Comparison of ENCODE assay signal across 29 mouse cellular contexts in genomic region chr14:87497955-87498594, GRCm38 (mm10).
DNase-seq lines count a peak whose midpoint lies in the region; ATAC-seq and TF ChIP-seq lines count a peak whose summit lies in the region.
"Had no signal": no experiment of that assay in that cellular context is flagged by ENCODE, and none has a peak within 500 bp of the region (broad histone marks: within the 10 kb centered on the region; RNA-seq: fewer than 3 reads in every experiment).

No protein-coding gene starts in this region.

- peaks cover 3% of the 10 kb centered on the region for H3K4me1 ChIP-seq in thymus, adult 2 months (replicated peaks; ENCODE audit: control insufficient read depth, insufficient read depth, low read length)
- H3K4me1 ChIP-seq: embryonic facial prominence, embryonic 10.5 days; embryonic facial prominence, embryonic 13.5 days; forebrain, embryonic 12.5 days; forebrain, embryonic 15.5 days; heart, embryonic 13.5 days; hindbrain, embryonic 12.5 days; hindbrain, embryonic 15.5 days had no signal

- 84% methylated on average over 11 of the region's 11 CpGs for WGBS in thymus, adult 2 months

- no peaks in the 10 kb centered on the region for H3K27me3 ChIP-seq in thymus, adult 2 months (ENCODE audit: control insufficient read depth, insufficient read depth, low read length)
- H3K27me3 ChIP-seq: CH12.LX; embryonic facial prominence, embryonic 13.5 days; forebrain, embryonic 12.5 days; forebrain, embryonic 15.5 days; heart, embryonic 13.5 days; hindbrain, embryonic 12.5 days; hindbrain, embryonic 15.5 days; Patski had no signal

- DNase-seq in thymus, adult 2 months = no peak
- no peak for DNase-seq in thymus, postnatal 4 days
- peak; percentile 55 for DNase-seq in CD4-positive helper T cell, adult 2 months (ENCODE audit: low read depth, low spot score)
- peak; percentile 4 for DNase-seq in induced T-regulatory cell, adult 2 months (ENCODE audit: low read depth)
- no peak for DNase-seq in cerebellum, postnatal 36 days
- no peak for DNase-seq in adrenal gland, postnatal 10 days
- DNase-seq in left cerebral cortex, postnatal 14 days (ENCODE audit: low spot score in 2 of 2) = no peak
- DNase-seq: adrenal gland, adult 8-10 months; adrenal gland, postnatal 36 days; B cell, adult 2 months; cerebellum, adult 18-20 months; cerebellum, adult 9-11 months; cerebellum, postnatal 25 days; embryo, embryonic 11 days; gastrocnemius, postnatal 25 days; heart, adult 2 months had no signal

- no peak for TF ChIP-seq POLR2A in thymus, adult 2 months (IDR thresholded peaks at IDR 0.05; ENCODE audit: control insufficient read depth, extremely low read depth, insufficient read depth, low read length, poor library complexity)

- H3K27ac ChIP-seq in thymus, adult 2 months (ENCODE audit: control insufficient read depth, insufficient read depth, low read length) = peak overlapping the region; percentile 74
- H3K27ac ChIP-seq: embryonic facial prominence, embryonic 10.5 days; embryonic facial prominence, embryonic 13.5 days; forebrain, embryonic 12.5 days; forebrain, embryonic 15.5 days; heart, adult 2 months; heart, embryonic 10.5 days; heart, embryonic 13.5 days; hindbrain, embryonic 12.5 days; hindbrain, embryonic 15.5 days had no signal

- ATAC-seq in CD4-positive, CD25-positive, alpha-beta regulatory T cell, adult 4 months = peak; percentile 78
- ATAC-seq: forebrain, embryonic 15.5 days; intestine, embryonic 16.5 days; Patski had no signal

- H3K36me3 ChIP-seq in thymus, adult 2 months (ENCODE audit: control insufficient read depth, insufficient read depth, low read length) = no peaks in the 10 kb centered on the region
- H3K36me3 ChIP-seq: forebrain, embryonic 12.5 days; forebrain, embryonic 15.5 days; heart, embryonic 10.5 days; heart, embryonic 13.5 days; hindbrain, embryonic 15.5 days had no signal

- intact Hi-C loops in left cerebral cortex, postnatal 14 days (cut with DNase I) = no loop called here

- H3K4me3 ChIP-seq in thymus, adult 2 months (ENCODE audit: control insufficient read depth, insufficient read depth, low read length) = no peak overlapping the region
- H3K4me3 ChIP-seq: embryonic facial prominence, embryonic 10.5 days; embryonic facial prominence, embryonic 13.5 days; erythroblast, embryonic 14.5 days; forebrain, embryonic 12.5 days; forebrain, embryonic 15.5 days; heart, adult 2 months; heart, embryonic 10.5 days; heart, embryonic 13.5 days; hindbrain, embryonic 12.5 days; hindbrain, embryonic 15.5 days had no signal

- no peak for TF ChIP-seq CTCF in thymus, adult 2 months (IDR thresholded peaks at IDR 0.05; ENCODE audit: borderline replicate concordance, control insufficient read depth, extremely low read depth, insufficient read depth, low read length, poor library complexity)

Comparison
In these comparisons a context has a peak if more than half of its experiments do, and no peak if none do; other contexts are left out.
1. DNase-seq: peak in CD4-positive helper T cell, adult 2 months (single experiment) and induced T-regulatory cell, adult 2 months (single experiment); none in thymus, adult 2 months (single experiment), thymus, postnatal 4 days (single experiment), cerebellum, postnatal 36 days (0 of 2), adrenal gland, postnatal 10 days (single experiment) and left cerebral cortex, postnatal 14 days (0 of 2).